Mouse (Mus musculus) G1E (cell line): Measurements from ENCODE around the gene Spry1.

Experiments
- CTCF ChIP-seq: IDR thresholded peaks from 2 replicates; pipeline ENCODE4 v1.5.1; 2012; ENCODE audit warnings: low read depth, low read length, inconsistent platforms, mixed read lengths
- GATA1 ChIP-seq: IDR thresholded peaks from 2 replicates; pipeline ENCODE4 v1.6.1; 2012; ENCODE audit warnings: borderline replicate concordance, low read length, inconsistent platforms, mixed read lengths
- TAL1 ChIP-seq: conservative IDR thresholded peaks from 2 replicates; pipeline ENCODE4 v1.6.1; 2012; ENCODE audit warnings: low read depth, low read length, inconsistent platforms, mixed read lengths

GRCm38 (mm10) chr3:37616586-37617547 lies 22.9 kb upstream of the Spry1 start:
- TF ChIP-seq CTCF = no peak
- no peak for TF ChIP-seq TAL1
- no peak for TF ChIP-seq GATA1
